Mouse (Mus musculus): ENCODE results near the gene Slc2a13.

DNA sequence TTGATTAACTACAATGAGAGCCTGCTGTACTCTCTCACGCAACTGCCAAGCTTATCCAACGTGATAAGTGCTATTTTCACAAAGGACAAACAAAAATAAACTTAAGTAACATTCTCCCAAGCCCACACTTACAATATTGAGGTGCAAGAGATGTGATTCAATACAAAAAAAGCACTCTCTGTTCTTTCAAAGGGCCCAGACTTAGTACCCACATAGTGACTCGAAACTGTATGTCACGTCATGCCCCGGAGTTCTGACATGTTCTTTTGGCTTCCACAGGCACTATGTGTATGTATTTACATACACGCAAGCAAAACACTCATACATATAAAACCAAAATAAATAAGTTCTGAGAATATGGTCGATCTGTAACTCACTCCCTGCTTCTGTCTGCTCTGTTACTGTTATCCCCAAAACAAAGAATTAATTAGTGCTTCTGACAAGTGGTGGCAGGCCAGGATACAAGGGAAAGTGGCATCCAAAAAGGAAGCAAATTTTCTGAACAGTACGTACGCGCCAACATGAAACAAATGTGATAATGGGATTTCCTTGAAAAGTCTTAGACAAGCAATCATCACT is 109.1 kb downstream of the Slc2a13 start:
- TF ChIP-seq POLR2A (IDR thresholded peaks at IDR 0.05; ENCODE audit: control insufficient read depth, low read depth, low read length) (no peak), CTCF (IDR thresholded peaks at IDR 0.05; ENCODE audit: control insufficient read depth, insufficient read depth, insufficient replicate concordance, low read depth, low read length) (no peak)

Data from testis, adult 2 months (tissue).